ENCODE assay signal across 23 mouse cellular contexts in the genomic region with DNA sequence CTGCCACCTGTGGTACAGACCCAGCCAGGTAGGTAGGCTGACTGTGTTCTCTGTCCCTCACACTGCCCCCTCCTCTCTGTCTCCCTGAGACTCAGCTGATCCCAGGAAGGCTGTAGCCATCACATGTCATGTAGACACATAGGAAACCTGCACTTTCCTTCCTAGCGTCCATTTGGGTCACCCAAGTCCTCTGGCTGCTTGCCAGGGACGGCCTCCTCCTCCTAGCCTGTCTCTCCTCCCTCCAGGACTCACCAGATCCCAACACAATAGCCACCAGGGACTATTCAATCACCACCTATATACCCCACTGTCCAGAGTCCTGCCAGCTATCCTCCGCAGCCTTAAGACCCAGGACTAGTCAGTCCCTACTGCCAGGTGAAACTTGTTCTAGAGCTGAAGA.
A peak's percentile ranks its signal among the peaks of the same experiment; 100 is the strongest.
DNase-seq lines count a peak whose midpoint lies in the region; ATAC-seq and TF ChIP-seq lines count a peak whose summit lies in the region.
"Had no signal": no experiment of that assay in that cellular context is flagged by ENCODE, and none has a peak within 500 bp of the region (broad histone marks: within the 10 kb centered on the region; RNA-seq: fewer than 3 reads in every experiment).

No protein-coding gene starts in this region.

- H3K9ac ChIP-seq in heart, embryonic 15.5 days: no peak overlapping the region
- no peak overlapping the region for H3K9ac ChIP-seq in heart, embryonic 11.5 days (ENCODE audit: low read depth, low read length)
- H3K9ac ChIP-seq in stomach, postnatal 0 days (ENCODE audit: low read length): no peak overlapping the region
- H3K9ac ChIP-seq: embryonic facial prominence, embryonic 13.5 days; forebrain, embryonic 12.5 days; forebrain, embryonic 15.5 days; heart, embryonic 13.5 days; hindbrain, embryonic 12.5 days; hindbrain, embryonic 15.5 days had no signal

- no peak for TF ChIP-seq EP300 in stomach, postnatal 0 days (optimal IDR thresholded peaks at IDR 0.05)

- no peak overlapping the region for H3K4me2 ChIP-seq in heart, embryonic 15.5 days
- no peak overlapping the region for H3K4me2 ChIP-seq in heart, embryonic 11.5 days
- no peak overlapping the region for H3K4me2 ChIP-seq in stomach, postnatal 0 days (replicated peaks; ENCODE audit: low read depth)
- H3K4me2 ChIP-seq: embryonic facial prominence, embryonic 13.5 days; forebrain, embryonic 12.5 days; forebrain, embryonic 15.5 days; heart, embryonic 13.5 days; hindbrain, embryonic 12.5 days; hindbrain, embryonic 15.5 days had no signal

- TF ChIP-seq CTCF in stomach, postnatal 0 days (IDR thresholded peaks at IDR 0.05; ENCODE audit: low read depth): no peak

- H3K27ac ChIP-seq in heart, embryonic 15.5 days: no peak overlapping the region
- no peak overlapping the region for H3K27ac ChIP-seq in heart, embryonic 11.5 days (ENCODE audit: low read depth, low read length)
- no peak overlapping the region for H3K27ac ChIP-seq in stomach, postnatal 0 days (replicated peaks)
- H3K27ac ChIP-seq: embryonic facial prominence, embryonic 13.5 days; forebrain, embryonic 12.5 days; forebrain, embryonic 15.5 days; heart, embryonic 13.5 days; hindbrain, embryonic 12.5 days; hindbrain, embryonic 15.5 days had no signal

- H3K9me3 ChIP-seq in heart, embryonic 15.5 days (replicated peaks): no peaks in the 10 kb centered on the region
- no peaks in the 10 kb centered on the region for H3K9me3 ChIP-seq in heart, embryonic 11.5 days (replicated peaks; ENCODE audit: control insufficient read depth, low read length)
- H3K9me3 ChIP-seq in stomach, postnatal 0 days (ENCODE audit: control insufficient read depth, low read length): no peaks in the 10 kb centered on the region
- H3K9me3 ChIP-seq: embryonic facial prominence, embryonic 13.5 days; forebrain, embryonic 12.5 days; forebrain, embryonic 15.5 days; G1E; heart, embryonic 13.5 days; hindbrain, embryonic 12.5 days; hindbrain, embryonic 15.5 days had no signal

- H3K4me1 ChIP-seq in heart, embryonic 15.5 days (replicated peaks): 0 out of 2 replicates have a peak, but pooled peaks cover 3% of the 10 kb centered on the region
- no peaks in the 10 kb centered on the region for H3K4me1 ChIP-seq in heart, embryonic 11.5 days (ENCODE audit: control insufficient read depth, insufficient read depth, low read length)
- H3K4me1 ChIP-seq in stomach, postnatal 0 days (replicated peaks; ENCODE audit: control insufficient read depth, insufficient read depth): no peaks in the 10 kb centered on the region
- H3K4me1 ChIP-seq: forebrain, embryonic 12.5 days; forebrain, embryonic 15.5 days; hindbrain, embryonic 12.5 days; hindbrain, embryonic 15.5 days had no signal

- DNase-seq in cerebellum, adult 9-10 months: peak; percentile 43
- DNase-seq in cerebellum, postnatal 4 days (ENCODE audit: low spot score in 2 of 2): no peak
- peak; percentile 22 for DNase-seq in retina, postnatal 1 day
- DNase-seq in retina, embryonic 14.5 days (ENCODE audit: low spot score): no peak
- DNase-seq in stomach, postnatal 0 days (ENCODE audit: low spot score): no peak
- DNase-seq: adrenal gland, postnatal 10 days; adrenal gland, postnatal 36 days; B cell, adult 2 months; cerebellum, adult 8-10 months; gastrocnemius, postnatal 25 days; heart, adult 18-20 months had no signal

- H3K4me3 ChIP-seq in heart, embryonic 15.5 days: no peak overlapping the region
- H3K4me3 ChIP-seq in heart, embryonic 11.5 days (ENCODE audit: low read depth, low read length): no peak overlapping the region
- no peak overlapping the region for H3K4me3 ChIP-seq in stomach, postnatal 0 days (ENCODE audit: low read depth, low read length)
- H3K4me3 ChIP-seq: embryonic facial prominence, embryonic 13.5 days; erythroblast, embryonic 14.5 days; forebrain, embryonic 12.5 days; forebrain, embryonic 15.5 days; heart, embryonic 13.5 days; hindbrain, embryonic 12.5 days; hindbrain, embryonic 15.5 days had no signal

- ATAC-seq in heart, embryonic 15.5 days (replicated peaks; ENCODE audit: insufficient number of reproducible peaks, insufficient read depth, low FRiP score, low read depth): 0 out of 2 replicates have a peak, but pooled peaks have one; percentile 22
- ATAC-seq in heart, embryonic 11.5 days (replicated peaks; ENCODE audit: insufficient number of reproducible peaks, low FRiP score, low TSS enrichment): no peak
- ATAC-seq in stomach, postnatal 0 days (ENCODE audit: low FRiP score, low TSS enrichment): 0 out of 2 replicates have a peak, but pooled peaks have one; percentile 26
- ATAC-seq: forebrain, embryonic 15.5 days; Patski had no signal

- H3K36me3 ChIP-seq in heart, embryonic 15.5 days: peaks cover 42% of the 10 kb centered on the region
- H3K36me3 ChIP-seq in heart, embryonic 11.5 days (ENCODE audit: control insufficient read depth, insufficient read depth, low read length): peaks cover 22% of the 10 kb centered on the region
- peaks cover 3% of the 10 kb centered on the region; the same call in 1 of the 2 replicates for H3K36me3 ChIP-seq in stomach, postnatal 0 days (ENCODE audit: control insufficient read depth, insufficient read depth, low read length)
- H3K36me3 ChIP-seq: G1E had no signal

- WGBS in heart, embryonic 15.5 days: 63% methylated on average over 3 of the region's 3 CpGs
- 72% methylated on average over 3 of the region's 3 CpGs for WGBS in heart, embryonic 11.5 days (ENCODE audit: insufficient replicate concordance)
- 73% methylated on average over 3 of the region's 3 CpGs for WGBS in stomach, postnatal 0 days

- no peaks in the 10 kb centered on the region for H3K27me3 ChIP-seq in heart, embryonic 15.5 days
- no peaks in the 10 kb centered on the region for H3K27me3 ChIP-seq in heart, embryonic 11.5 days (ENCODE audit: control insufficient read depth, insufficient read depth, low read length)
- H3K27me3 ChIP-seq in stomach, postnatal 0 days (ENCODE audit: control insufficient read depth, insufficient read depth, low read length): no peaks in the 10 kb centered on the region
- H3K27me3 ChIP-seq: CH12.LX; embryonic facial prominence, embryonic 13.5 days; forebrain, embryonic 12.5 days; forebrain, embryonic 15.5 days; heart, embryonic 13.5 days; hindbrain, embryonic 12.5 days; hindbrain, embryonic 15.5 days; Patski had no signal

Comparison
In these comparisons a context has a peak if more than half of its experiments do, and no peak if none do; other contexts are left out.
1. DNase-seq: peak in cerebellum, adult 9-10 months (single experiment) and retina, postnatal 1 day (single experiment); none in cerebellum, postnatal 4 days (0 of 2), retina, embryonic 14.5 days (single experiment) and stomach, postnatal 0 days (single experiment).